Mouse (Mus musculus) cerebellum, adult 8-10 months (tissue): ENCODE data around the gene Clcn1.

Experiments
- DNase-seq: peaks from one replicate; pipeline ENCODE4 v3.0.0; 2022

Gene Clcn1

DNA sequence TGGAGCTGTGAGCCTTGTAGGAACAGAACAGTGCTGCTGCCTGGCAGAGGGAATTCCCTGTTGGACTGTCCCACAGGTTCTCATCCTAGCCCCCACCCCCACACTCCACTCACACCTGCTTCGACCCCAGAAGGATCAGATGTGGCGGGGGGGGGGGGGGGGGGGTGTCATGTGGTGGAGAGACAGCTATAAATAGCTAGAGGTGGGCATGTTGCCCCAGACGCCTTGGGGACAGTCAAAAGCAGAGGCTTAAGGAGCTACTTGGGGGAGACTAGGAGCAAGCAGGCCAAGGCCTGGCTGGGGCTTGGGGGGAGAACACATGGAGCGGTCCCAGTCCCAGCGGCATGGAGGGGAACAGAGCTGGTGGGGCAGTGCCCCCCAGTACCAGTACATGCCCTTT lies at the start of gene Clcn1:
Clcn1 (plus strand) TSS at position 238 of the 400 bp plus-strand sequence.
- no peak for DNase-seq

DNA sequence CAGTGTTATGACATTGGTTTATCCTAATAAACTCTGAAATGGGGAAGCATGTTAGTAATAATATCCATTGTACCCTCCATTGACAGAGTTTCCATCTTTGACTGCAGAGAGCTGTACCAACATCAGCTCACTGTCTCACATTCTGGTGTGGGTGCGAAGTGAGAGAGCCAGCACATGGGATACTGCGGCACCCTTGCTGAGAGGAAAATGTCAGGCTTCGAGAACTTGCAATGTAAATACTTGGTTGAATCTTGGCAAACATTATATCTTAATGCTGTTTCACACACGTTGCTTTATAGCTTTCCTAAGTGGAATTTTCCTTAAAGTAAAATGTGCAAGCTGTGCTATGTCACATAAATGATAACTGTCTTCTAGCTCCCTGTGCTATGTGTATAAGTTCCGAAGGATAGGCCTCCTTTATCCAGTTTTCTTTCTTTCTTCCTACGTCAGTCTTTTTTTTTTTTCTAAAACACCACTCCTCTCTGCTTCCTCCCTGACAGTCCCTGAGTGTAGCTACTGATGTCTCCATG lies 49.1 kb upstream of the Clcn1 start:
- no peak for DNase-seq

DNA sequence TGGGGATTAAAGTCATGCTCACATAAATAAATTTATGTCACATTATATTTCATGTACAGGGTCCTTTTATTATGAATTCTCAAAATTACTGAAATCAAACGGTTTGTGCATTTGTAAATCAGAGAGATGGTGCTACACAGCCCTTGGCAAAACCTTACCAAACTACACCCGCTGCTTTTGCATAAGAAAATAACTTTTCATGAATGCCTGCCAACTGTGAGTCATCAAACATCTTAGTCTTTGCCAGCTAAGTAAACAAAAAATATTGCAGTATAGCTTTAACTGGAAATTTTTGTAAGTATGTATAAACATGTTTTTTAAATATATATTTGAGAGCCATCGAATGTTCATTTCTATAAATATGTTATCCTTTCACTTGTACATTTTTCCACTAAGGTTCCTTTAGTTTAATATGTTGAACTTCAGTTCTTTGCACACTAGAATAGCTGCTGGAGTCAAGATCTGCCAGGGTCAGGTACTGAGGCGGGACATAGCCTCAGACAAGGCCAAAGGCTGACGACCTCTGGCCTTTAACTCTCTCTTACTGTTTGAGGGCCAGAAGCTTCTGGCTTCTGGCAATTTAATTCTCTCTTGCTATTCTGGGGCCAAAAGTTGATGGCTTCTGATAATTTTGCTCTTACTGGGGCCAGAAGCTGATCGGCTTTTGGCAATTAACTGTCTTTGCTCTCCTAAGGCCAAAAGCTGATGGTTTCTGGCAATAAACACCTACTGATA lies 45.0 kb upstream of the Clcn1 start:
- no peak for DNase-seq

DNA sequence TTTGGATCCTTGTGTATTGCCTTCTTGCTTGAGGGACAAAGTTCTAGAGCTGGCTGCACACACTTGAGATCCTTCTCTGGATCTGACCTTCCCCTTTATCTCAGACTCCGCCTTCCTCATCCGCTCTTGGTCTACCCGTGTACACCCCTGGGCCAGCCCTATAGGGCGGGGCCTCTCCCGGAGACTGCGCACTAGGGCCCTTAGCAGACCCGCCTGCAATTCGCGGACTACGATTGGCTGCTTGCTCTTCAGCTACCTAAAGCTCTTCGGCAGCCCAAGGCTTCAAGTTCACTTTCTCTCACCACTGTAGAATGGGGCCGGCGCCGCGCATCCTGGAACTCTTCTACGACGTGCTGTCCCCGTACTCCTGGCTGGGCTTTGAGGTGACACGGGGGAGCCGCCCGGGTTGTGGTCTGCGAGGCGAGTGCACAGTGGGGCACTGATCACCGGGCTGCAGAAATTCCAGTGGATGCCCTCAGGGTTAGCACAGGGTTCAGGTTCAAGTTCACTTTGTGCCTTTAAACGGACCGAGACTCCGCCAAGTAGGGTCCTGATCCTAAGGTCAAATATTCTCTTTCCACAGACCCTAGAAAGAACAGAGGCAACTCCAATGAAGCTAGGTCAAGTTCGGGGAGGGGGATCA lies 40.7 kb upstream of the Clcn1 start, which contains the start of gene Gstk1:
Gstk1 (plus strand) TSS at position 225 of the 643 bp plus-strand sequence.
- DNase-seq = peak; percentile 53

DNA sequence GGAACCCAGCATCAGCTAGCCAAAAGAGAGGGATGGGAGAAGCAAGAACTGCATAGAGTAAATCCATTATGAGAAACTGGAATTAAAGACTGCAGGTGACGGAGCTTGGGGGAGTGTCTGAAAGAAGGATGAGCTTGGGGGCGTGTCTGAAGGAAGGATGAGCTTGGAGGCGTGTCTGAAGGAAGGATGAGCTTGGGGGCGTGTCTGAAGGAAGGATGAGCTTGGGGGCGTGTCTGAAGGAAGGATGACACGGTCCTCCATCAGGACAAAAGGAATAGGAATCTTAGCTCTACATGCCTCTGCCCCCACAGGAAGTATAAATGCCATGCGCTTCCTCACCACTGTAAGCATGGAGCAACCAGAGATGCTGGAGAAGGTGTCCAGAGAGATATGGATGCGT lies 39.3 kb upstream of the Clcn1 start:
- no peak for DNase-seq

DNA sequence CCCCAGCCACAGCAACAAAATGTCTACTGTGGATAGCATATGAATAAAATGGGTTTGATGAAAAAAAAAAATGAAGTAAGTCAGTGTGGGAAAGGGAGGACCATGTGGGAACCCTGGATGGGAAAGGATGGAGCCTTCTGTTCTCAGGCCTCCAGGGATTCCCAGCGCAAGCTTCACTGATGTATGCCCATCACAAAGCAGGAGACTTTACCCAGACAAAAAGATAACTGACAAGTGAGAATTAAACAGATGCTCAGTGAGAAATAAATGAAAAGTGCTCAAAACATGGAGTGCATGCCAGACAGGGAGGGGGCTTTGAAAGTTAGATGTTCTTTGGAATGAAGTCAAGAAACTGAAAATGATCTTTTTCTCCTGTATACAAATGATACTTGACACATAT lies 38.5 kb upstream of the Clcn1 start:
- DNase-seq = no peak

DNA sequence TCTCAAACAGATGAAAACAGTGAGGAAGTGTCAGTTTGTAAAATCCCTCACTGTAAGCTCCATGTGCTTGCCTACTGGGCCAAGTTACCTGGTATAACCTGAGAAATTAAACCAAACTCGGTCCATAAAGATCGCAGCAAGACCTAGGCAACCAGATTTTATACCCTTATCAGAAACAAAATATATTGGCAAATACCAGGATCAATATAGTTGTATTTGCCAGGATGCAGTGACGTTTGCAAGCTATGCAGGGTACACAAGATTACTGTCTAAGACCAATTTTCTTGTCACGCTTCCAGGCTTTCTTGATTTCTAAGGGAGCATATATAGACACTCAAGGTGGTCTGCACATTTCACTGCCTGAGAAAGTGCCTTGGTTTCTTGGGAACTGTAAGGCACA lies 34.7 kb upstream of the Clcn1 start:
- DNase-seq = no peak

DNA sequence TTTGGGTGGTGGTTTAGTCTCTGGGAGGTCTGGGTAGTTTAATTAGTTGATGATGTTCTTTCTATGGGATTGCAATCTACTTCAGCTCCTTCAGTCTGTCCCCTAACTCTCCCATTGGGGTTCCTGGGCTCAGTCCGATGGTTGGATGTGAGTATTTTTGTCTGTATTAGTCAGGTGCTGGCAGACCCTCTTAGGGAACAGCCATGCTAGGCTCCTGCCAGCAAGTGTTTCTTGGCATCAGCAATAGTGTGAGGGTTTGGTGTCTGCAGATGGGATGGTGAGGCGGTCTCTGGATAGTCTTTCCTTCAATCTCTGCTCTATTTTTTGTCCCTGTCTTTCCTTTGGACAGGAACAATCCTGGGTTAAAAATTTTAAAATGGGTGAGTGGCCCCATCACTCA lies 33.4 kb upstream of the Clcn1 start:
- DNase-seq = no peak

DNA sequence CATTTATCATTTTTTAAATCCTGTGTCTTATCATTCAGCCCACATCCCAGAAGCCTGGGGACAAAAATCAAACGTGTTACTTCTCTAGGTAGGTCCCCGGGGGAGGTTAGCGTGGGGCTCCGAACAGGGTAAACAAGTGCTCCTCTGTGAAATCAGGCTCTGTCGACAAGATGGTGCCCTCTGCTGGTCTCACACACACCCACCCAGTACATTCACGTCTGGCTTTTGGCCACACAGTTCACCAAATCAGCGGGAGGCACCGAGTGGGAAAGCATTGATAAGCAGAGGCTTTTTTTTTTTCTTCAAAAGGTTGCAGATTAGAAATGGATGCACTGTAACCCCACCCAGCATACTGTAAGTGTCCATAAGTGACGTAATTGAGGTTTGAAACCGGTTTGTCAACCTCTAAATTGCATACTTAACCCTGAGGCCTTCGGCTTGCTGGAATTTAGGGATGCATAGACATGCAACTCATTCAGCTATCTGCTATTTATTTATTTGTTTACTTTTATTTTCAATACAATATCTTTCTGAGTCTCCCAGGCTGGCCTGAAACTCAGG lies 29.1 kb upstream of the Clcn1 start:
- peak; percentile 18 for DNase-seq

DNA sequence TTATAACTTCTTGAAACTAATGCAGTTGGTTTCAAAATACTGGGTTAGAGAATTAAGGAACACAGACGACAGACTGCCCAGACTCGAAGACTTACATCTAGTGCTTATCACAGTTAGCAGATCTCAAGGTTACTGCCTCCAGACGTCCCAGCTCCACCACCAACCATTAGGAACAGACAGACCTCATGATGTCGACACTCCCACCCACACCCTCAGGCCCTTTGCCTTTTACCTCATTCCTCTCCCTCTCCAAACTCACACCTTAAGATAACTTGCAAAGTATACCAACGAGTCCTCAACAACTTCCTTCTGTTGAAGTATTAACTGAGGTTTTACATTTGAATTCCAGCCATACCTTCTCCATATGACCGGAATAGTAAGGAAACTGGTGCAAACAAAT lies 26.1 kb upstream of the Clcn1 start:
- DNase-seq = no peak

DNA sequence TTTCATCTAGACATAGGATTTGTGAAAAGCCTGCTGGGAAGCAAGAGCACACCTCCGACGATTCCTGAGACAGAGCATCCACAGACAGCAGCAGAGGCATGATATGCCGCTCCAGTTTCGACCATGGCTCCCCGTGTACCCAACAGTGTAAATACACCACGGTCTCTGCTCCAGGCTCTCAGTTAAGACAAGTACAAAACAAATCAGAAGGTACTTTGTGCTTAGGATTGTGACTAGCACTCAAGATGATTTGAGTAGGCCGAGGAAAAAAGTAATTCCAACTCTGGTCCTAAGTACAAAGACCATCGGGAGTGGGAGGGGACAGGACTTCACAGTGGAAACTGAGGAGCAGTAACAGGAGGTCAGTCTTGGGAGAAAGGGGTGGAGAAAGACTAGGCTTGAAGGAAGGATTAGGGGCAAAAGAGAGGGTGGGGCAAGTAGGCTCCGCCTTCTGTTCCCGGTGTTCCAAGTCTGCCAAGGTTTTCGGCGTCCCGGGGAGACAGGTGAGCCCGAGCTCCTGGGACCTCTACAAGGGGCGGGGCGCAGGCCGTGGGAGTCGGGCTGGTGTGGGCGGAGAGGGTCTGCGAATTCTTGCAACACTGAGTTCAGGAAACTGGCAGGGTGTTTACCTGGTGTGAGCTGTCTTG lies 24.8 kb upstream of the Clcn1 start, which contains the start of gene Tmem139:
Tmem139 (plus strand) TSS at position 447 of the 647 bp plus-strand sequence.
- no peak for DNase-seq

DNA sequence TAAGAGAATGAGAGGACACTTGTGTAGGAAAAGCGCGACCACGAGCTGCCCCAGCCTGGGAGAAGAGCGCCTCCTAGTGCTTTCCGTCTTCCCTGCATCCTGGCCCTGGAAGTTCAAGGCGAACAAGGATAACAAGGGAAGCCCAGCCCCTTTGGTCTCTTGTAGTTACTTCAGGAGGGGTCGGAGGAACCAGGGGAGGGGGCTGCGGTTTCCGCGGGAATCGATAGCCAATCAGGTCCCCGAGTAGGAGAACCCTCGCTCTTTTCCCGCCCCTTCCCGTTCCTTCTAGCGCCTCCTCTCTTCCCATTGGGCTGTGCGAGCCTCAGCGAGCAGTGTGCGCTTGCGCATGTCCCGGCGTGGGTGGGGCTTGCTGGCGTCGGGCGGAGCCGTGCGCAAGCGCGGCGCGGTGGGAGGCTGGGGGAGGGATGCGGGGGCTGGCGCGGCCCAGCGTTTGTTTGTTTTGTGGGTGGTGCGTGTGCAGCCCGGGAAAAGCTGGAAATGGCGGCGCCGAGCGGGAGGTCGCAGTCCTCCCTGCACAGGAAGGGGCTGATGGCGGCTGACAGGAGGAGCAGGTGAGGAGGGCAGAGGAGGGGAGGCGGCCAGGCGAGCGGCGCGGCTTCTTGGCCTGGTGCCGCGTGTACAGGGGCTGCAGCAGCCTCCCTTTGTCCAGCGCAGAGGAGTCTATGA lies 21.7 kb upstream of the Clcn1 start, which contains the start of gene Casp2:
Casp2 (plus strand) TSS at position 360 of the 687 bp plus-strand sequence.
- DNase-seq = peak; percentile 97

DNA sequence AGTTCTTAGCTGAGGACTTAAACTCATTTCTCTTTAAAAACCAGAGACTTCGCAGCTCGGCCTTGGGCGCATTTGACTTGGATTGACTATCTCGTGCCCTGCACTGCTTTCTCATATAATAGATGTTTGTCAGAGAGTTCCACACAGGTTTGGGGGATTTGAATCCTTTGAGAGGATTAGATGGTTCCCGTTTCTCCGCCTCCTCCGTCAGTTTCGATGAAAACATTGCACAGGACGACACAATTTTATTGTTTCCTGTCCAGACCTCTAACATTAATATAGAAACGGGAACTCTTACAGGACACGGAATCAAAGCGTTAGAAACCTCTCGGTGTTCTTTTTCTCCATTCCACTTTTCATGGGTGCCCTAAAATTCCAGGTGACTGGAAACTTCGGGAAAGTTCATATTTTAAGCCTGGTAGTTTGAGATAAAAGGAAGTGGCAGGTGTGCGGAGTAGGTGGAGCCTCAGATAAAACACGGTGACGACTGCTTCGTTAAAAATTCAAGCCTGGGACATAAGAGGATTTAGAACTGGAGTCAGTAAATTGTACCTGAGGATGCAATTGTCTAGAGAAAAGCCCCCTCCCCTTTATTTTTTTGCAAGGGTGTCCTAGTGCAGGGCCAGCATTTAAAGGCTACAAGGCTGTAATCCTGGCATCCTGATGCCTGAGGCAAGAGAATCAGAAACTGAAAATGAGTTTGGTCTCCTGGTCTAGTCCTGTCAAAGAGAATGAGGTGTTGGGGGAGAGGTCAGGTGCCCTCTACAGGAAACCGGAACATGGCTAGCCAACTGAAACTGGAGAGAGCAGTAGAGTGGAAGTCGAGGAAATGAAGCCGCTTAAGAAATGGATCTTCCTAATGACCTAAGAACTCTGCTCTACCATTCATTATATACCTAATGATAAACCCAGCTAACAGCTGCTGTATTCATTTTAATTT lies 20.8 kb upstream of the Clcn1 start:
- no peak for DNase-seq

DNA sequence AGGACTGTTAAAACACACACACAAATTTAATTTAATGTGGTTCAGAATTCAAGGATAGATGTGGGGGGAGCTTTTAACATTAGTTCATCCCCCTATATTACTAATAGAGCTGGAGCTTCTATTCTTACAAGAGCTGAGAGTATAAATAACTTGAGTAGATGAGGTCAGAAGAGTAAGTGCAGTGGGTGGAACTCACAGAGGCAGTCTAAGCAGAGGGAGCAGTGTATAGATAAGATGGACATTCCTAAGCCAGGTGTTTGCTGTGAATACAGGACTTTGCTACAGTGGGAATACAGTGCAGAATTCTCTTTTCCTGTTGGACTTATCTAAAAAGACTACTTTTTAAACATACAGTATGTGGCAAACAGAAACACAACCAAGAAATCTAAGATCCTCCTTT lies 15.7 kb upstream of the Clcn1 start:
- DNase-seq = no peak

DNA sequence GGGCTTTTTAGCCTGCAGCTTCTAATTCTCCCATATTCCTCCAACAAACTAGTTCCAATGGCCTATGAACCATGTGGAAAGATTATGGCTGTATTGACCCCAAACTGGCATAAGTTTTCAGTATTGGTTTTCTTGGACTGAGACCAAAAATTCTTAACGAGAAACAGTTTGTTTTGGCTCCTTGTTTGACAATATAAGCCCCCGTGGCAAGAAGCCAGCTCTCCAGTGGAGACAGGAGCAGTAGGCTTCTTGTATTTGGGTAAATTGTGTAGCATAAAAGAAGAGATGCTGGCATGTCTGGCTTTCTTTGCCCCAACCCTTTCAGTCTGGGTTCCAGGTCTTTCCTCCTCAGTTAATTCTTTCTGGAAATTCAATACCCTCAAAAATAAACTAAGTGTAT lies 10.3 kb upstream of the Clcn1 start:
- no peak for DNase-seq

DNA sequence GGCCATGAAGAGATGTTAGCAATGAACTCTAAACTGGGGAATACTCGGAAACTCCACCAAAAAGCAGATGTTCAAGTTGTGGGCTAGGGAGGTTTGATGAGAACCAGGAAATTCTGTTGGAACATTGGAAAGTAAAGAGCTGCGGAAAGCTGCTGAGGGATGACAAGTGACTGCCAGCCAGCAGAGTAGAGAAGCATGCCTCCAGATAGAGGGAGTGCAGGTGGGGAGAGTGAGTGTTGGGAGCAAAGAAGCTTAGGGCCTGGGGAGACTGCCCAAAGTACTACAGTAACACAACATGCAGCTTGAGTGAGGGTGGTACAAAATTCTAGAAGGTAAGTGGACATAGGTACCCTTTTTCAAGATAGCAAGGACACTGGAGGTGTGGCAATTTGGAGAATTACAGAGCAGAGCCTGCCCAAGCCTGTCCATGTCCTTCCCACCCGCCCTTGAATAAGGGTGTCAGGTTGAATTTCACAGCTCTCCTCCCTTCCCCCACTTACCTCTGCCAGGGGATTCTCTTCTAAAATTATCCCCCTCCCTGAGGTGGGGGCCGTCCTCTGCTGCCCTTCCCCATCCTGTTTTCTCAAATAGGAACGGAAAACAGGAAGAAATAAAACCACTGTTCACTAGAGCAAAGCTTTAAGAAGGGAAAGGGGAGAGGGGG lies 3.5 kb upstream of the Clcn1 start:
- no peak for DNase-seq

DNA sequence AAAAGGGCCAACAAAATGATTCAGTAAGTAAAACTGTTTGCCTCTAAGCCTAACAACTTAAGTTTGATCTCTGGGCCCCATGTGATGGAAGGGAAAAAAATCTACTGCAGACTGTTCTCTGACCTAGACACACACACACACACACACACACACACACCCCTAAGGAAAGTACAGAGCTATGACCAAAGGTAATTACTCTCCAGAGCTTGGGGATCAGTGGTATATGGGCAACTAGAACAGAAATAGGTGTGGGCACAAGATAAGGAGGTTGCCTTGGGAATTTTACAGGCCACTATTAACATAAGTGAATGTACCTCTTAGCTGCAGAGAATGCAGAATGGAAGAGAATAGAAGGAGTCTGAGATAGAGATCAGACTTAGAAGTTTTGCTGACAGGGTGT lies 1.1 kb downstream of the Clcn1 start:
- DNase-seq = no peak

DNA sequence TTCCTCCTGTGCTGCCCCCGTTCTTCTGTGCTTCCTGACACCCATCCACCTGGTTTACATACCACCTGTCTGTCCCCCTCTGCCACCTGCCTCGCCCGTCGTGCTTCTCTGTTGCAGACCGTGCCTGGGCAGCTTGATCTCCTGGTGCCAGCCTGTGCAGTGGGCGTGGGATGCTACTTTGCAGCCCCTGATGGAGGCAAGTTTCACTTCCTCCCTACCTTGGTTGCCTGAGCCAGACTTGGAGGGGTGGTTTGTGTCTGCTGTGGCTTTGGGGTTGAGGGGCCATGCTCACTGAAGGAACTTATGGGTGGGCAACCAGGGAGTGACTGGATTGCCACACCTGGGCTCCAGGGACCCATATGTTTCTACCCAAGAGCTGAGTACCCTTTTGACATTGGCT lies 6.8 kb downstream of the Clcn1 start:
- no peak for DNase-seq

DNA sequence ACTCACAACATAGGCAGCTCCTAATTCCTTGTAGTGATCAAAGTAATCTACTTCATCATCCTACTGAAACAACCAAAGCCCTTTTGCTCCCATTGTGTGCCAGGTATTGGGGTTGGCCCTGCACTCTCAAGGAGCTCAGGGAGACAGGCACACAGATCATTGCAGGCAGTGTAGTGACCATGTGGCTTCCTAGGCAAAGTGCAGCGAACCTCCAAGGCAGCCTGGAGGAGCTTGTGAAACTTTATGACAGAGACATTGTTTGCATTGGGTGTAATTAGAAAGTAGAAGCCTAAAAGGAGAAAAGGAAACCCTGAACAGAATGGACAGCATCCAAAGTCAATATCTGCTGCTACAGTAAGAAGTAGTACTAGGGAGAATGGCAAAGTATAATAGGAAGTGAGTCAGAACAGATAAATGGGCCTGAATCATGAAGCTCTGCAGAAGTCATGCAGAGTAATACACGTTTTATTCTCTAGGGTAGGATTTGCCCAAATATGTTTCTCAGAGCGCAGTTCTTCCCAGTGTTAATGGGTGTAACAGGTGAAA lies 9.1 kb downstream of the Clcn1 start:
- DNase-seq = no peak

DNA sequence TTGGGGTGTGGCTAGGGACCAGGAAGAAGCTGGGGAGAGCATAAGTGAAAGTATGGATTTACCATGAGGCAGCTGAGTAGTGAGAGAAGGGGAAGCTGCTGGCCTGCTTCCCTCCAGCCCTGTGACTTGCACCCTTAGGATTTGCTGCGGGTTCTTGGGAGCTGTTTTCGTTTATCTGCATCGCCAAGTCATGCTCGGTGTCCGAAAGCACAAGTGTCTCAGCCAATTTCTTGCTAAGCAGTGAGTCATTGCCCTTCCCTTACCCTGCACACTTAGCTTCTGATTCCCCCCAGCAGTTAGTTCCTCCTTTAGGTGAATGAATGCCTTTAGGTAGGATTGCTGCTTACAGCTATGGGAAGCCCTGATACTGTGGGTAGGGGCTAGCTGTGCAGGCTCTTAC lies 12.9 kb downstream of the Clcn1 start:
- DNase-seq = no peak
